Mouse (Mus musculus): ENCODE results near the gene Ccdc169. TPM values are rescaled to one million over a fixed set of nuclear protein-coding genes. Genes with fewer than 3 reads are reported as not detected.

The Ccdc169 gene
- total RNA-seq (2021), result under 1 TPM in 1 of 2 experiments, not detected in 1; 0.23 TPM

GRCm38 (mm10) chr3:55137039-55137438 lies at the start of gene Ccdc169:
Gene Ccdc169 (plus strand): TSS chr3:55137339.
- DNase-seq (ENCODE audit: low spot score in 2 of 2), result no peak
- intact Hi-C loops (cut with DNase I), result no loop called here

DNA sequence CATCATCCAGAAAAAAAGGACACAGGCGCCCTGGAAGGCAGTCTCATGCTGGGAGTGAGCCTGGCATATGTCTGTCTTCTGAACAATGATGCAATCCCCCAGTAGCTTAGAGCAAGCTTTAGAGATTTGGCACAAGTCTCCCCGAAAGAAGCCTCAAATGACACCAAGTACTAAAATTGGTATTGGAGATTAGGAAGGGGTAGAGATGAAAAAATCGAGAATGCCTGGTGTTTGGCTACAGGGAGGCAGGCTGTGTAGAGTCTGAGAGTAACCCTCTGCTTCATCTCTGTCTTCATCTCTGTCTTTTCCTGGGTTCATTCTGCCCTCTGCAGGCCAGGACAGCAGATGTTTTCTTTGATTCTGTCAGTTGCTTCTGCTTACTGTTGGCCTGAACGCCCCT lies 49.8 kb upstream of the Ccdc169 start:
- peak in 1 of 2 experiments; percentile 45 for DNase-seq (ENCODE audit: low spot score in 2 of 2)
- intact Hi-C loops (cut with DNase I), result no loop called here

DNA sequence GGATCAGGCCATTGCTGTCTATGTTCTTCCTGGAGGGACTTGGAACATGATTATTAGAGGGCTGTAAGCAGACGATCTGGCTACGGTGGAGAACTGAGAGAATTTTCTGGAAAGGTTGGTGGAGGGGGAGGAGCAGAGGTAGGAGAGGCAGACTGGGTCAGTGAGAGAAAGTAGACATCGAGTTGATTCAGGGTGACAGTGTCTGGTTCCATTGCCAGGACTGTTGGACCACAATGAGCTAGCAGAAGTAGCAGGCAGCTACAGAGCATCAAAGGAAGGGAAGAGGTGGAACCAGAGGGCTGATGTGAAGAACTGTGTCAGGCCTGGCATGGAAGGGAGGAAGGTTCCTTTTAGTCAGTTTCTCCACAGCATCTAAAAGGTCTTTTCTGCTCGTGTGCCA lies 48.8 kb upstream of the Ccdc169 start:
- intact Hi-C loops (cut with DNase I), result no loop called here
- no peak for DNase-seq (ENCODE audit: low spot score in 2 of 2)

GRCm38 (mm10) chr3:55088843-55089242 lies 48.3 kb upstream of the Ccdc169 start:
- intact Hi-C loops (cut with DNase I), result no loop called here
- no peak for DNase-seq (ENCODE audit: low spot score in 2 of 2)

GRCm38 (mm10) chr3:55089291-55089690 lies 47.8 kb upstream of the Ccdc169 start:
- DNase-seq (ENCODE audit: low spot score in 2 of 2), result no peak
- intact Hi-C loops (cut with DNase I), result no loop called here

GRCm38 (mm10) chr3:55093161-55093560 lies 44.0 kb upstream of the Ccdc169 start:
- intact Hi-C loops (cut with DNase I), result no loop called here
- no peak for DNase-seq (ENCODE audit: low spot score in 2 of 2)

GRCm38 (mm10) chr3:55095968-55096654 lies 41.0 kb upstream of the Ccdc169 start:
- intact Hi-C loops (cut with DNase I), result no loop called here

DNA sequence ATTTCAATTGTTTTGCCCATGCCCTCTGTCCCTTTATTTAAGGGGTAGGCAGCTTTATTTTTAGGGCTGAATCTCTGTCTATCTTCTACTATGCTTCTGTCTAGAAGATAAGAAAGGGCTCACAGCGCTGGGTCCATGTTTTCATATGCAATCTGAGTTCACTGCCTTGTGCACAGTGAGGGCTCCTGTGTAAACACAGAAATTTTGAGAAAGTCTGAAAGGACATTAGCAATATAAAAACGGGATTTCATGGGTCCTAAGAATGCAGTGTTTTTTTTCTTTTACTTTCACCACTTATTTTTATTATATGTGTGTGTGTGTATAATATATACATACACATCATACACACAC lies 40.5 kb upstream of the Ccdc169 start:
- intact Hi-C loops (cut with DNase I), result no loop called here
- DNase-seq (ENCODE audit: low spot score in 2 of 2), result no peak

More at GRCm38 (mm10) chr3:55095968-55096654, 41.0 kb upstream of the Ccdc169 start:
- peak; percentile 27 to 57 for DNase-seq (ENCODE audit: low spot score in 2 of 2)

DNA sequence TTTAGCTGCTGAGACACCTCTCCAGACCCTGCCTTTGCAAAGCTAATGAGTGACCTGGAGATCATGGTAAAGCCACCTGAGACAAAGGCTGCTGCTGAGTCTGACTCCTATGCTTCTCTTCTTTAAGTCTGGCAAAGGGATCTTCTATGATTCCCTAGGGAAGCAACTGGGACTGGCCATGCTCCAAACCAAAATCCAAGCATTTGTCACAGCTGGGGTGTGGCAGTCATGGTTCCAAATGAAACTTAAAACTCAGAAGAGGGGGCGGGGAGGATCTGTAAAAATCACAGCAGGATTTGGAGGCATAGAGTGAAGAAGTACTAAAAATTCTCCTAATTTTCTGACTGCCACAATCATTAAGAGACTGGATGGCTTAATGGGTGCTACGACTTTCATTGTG lies 40.0 kb upstream of the Ccdc169 start:
- DNase-seq (ENCODE audit: low spot score in 2 of 2), result peak in 1 of 2 experiments; percentile 67
- intact Hi-C loops (cut with DNase I), result no loop called here

DNA sequence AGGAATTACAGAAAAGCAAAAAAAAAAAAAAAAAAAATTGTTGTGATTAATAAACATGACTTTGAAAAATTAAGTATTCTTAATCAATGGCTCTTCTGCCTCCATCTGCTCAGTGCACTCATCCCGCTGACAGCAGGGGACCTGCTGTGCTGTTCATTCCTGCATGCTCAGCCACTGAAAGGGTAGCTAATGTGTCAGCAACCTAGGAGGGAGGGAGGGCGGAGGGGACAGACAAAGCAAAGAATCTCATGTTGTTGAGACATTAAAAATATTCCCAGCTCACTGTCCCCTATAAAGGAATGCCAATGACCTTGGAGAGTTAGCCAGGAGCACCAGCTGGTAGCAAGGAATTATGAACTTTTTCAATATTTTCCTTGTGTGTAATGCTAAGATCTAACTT lies 39.1 kb upstream of the Ccdc169 start:
- intact Hi-C loops (cut with DNase I), result no loop called here
- no peak for DNase-seq (ENCODE audit: low spot score in 2 of 2)

- DNase-seq (ENCODE audit: low spot score in 2 of 2), result no peak
- intact Hi-C loops (cut with DNase I), result no loop called here
Measured at GRCm38 (mm10) chr3:55098990-55099389, 38.1 kb upstream of the Ccdc169 start.

DNA sequence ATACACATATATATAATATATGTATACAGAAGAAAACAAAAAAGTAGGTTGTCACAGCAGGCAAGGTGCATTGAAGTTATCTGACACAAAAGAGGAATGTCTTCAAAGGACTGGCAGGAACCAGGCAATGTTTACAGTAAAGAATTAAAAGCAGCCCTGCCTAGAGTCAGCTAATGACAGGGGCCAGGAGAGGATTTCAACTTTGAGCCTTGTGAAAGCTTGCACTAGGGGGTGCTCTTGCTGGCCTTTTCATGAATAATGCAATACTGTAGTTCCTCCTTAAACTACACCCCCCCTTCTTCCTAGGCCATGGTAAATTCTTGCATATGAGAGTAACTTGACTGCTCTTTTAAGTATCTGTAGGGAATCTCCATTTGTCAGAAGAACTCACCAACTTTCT lies 36.0 kb upstream of the Ccdc169 start:
- DNase-seq (ENCODE audit: low spot score in 2 of 2), result no peak
- intact Hi-C loops (cut with DNase I), result no loop called here

DNA sequence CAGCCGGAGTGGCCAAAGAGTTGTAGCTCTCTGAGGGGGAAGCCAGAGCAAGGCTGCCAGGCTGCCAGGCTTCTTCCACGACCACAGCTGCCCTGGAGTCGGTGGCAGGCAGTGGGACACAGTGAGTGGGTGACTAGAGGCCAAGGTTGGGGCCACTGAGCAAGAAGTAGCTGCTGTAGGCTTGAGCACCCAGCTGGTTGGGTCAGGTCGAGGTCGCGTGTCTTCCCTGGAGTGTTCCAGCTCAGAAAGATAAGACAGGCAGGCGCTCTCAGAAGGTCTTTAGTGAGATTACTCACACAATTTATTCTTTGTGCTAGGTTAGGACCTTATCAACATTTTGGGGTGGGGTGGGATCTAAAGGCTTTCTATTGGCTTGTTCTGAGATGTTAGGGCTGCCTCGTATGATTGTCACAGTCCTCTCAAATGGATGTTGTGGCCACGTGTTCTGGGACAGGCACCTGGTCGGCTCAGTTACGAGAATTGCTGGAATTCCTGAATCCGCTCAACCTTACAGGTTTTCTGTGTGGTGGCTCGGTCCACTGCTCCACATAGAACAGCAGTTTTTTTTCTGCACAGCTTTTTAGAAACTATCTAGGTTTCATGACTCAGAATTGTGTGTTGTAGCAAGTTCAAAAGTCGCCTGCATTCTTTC lies 31.6 kb upstream of the Ccdc169 start:
- no peak for DNase-seq (ENCODE audit: low spot score in 2 of 2)
- intact Hi-C loops (cut with DNase I), result no loop called here

GRCm38 (mm10) chr3:55106051-55106450 lies 31.1 kb upstream of the Ccdc169 start:
- intact Hi-C loops (cut with DNase I), result no loop called here
- DNase-seq (ENCODE audit: low spot score in 2 of 2), result peak in 1 of 2 experiments; percentile 7

DNA sequence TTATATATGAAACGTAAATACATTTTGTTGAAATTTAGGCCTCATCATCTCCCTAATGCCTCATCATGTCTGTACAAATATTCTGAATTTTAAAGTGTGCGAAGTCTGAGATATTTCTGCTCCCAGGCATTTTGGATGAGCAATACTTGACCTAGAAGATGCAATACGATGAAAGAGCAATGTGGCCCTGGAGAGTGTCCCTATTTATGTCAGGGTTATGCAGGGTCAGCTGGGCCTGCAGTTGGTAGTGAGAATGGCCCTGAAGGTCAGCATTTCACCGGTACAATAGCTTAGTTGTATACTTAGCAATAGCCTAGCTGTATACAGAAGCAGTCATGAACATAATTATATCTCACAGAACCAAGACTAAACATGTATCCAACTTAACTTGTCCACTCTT lies 28.0 kb upstream of the Ccdc169 start:
- intact Hi-C loops (cut with DNase I), result no loop called here
- DNase-seq (ENCODE audit: low spot score in 2 of 2), result no peak

GRCm38 (mm10) chr3:55111935-55112709 lies 25.0 kb upstream of the Ccdc169 start, which contains the start of gene Spg20:
Gene Spg20 (plus strand): TSS chr3:55112108.
- intact Hi-C loops (cut with DNase I), result loop anchor here (1.0 kb wide), 1 partner anchor 32 kb away; no protein-coding TSS in a partner anchor
- DNase-seq (ENCODE audit: low spot score in 2 of 2), result peak; percentile 92

DNA sequence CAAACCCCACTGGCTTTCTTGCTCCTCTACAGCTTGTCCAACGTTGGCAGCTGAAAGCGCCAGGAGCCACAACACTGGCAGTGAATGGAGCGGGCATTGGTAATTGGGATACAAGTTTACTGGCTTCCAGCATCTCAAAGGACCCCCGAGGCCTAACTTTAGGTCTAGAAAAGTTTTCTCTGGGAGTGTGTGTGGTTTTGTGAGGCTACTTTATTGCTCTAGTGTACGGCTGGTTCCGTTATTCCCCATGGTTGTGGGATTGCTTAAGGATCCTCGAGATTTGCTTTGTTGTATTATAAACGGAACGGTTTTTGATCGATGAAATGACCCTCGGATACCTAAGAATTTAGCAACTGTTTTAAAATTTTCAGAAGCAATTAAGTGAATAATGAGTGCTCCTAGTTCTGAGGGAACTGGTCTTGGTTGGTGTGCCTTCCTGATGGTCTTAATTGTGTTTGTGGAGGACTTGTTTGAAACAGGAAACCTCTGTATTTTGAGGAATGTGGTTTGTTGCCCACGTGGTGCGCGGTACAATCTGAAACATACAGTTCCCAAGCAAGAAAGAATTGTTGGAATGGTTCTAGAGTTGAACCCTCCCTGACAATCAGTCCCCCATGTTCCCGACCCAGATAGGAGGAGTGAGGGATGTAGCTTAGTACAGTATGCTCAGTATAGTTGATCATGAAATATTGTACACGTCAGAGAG lies 24.3 kb upstream of the Ccdc169 start:
- DNase-seq (ENCODE audit: low spot score in 2 of 2), result peak in 1 of 2 experiments; percentile 5
- intact Hi-C loops (cut with DNase I), result loop anchor here (1.0 kb wide), 1 partner anchor 33 kb away; no protein-coding TSS in a partner anchor

- intact Hi-C loops (cut with DNase I), result no loop called here
Measured at GRCm38 (mm10) chr3:55114313-55115065, 22.6 kb upstream of the Ccdc169 start.

DNA sequence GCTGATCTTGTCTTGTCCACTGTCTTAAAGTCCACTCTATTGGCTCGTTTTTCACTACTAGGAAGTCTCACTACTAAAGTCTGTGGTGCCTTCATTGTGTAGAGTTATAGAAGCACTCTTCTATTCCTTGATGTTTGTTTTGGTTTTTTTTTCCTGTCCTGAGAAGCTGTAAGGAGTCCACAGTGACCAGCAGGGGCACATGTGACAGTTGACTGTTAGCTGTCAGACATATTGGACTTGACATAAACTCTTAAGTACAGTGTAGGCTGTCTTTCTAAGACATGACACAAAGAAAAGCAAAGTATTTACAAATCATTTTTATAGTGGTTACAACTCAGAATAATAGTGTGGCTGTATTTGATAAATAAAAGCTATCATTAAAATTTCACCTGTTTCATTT lies 22.1 kb upstream of the Ccdc169 start:
- intact Hi-C loops (cut with DNase I), result no loop called here
- DNase-seq (ENCODE audit: low spot score in 2 of 2), result no peak

More at GRCm38 (mm10) chr3:55114313-55115065, 22.6 kb upstream of the Ccdc169 start:
- no peak for DNase-seq (ENCODE audit: low spot score in 2 of 2)

Measured in left cerebral cortex, postnatal 25 days (tissue).